ENCODE assay signal across 8 mouse cellular contexts in the genomic region with DNA sequence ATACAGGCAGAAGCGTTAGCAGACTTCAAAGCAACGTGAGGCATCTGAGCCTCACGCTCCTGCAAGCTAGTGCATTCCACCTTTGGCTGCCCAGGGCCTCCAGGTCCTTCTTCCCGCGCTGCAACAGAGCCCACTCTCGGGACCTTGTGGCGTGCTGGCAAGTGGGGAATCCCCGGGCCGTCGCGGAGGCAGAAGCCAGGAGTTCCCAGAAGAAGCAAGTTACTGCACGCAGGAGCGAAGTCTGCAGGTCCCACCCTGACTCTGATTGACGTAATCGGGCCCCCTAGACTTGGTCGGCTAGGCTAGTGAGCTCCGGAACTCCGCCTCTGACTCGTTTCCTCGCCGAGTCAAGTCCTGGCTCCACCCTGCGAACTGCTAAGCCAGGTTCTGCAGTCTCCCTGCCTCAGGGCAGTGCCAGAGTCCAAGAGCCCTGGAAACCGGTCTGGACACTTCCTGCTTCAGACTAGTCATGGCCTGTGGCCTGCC. TPM values are rescaled to one million over a fixed set of nuclear protein-coding genes. Genes with fewer than 3 reads are reported as not detected.
A peak's percentile ranks its signal among the peaks of the same experiment; 100 is the strongest.
DNase-seq lines count a peak whose midpoint lies in the region; ATAC-seq lines count a peak whose summit lies in the region.

No protein-coding gene starts in this region.

- 0% methylated on average over 22 of the region's 23 CpGs for WGBS in embryonic facial prominence, embryonic 14.5 days
- 1% methylated on average over 23 of the region's 23 CpGs for WGBS in heart, embryonic 14.5 days

- H3K4me2 ChIP-seq in embryonic facial prominence, embryonic 14.5 days (ENCODE audit: low read depth, low read length), result peak overlapping the region; percentile 77
- H3K4me2 ChIP-seq in heart, embryonic 14.5 days (ENCODE audit: low read length), result peak overlapping the region; percentile 86

- peaks cover 51% of the 10 kb centered on the region for H3K4me1 ChIP-seq in embryonic facial prominence, embryonic 14.5 days (ENCODE audit: control insufficient read depth, insufficient read depth, low read length)
- H3K4me1 ChIP-seq in heart, embryonic 14.5 days (ENCODE audit: control insufficient read depth in 2 of 2, insufficient read depth in 2 of 2, low read length in 2 of 2), result peaks cover 26 to 53% of the 10 kb centered on the region in 2 experiments

- no peaks in the 10 kb centered on the region for H3K36me3 ChIP-seq in embryonic facial prominence, embryonic 14.5 days (ENCODE audit: control insufficient read depth, insufficient read depth, low read length)
- no peaks in the 10 kb centered on the region for H3K36me3 ChIP-seq in heart, embryonic 14.5 days (ENCODE audit: control insufficient read depth, insufficient read depth, low read length)

- H3K4me3 ChIP-seq in embryonic facial prominence, embryonic 14.5 days (ENCODE audit: low read depth, low read length), result peak overlapping the region; percentile 39
- H3K4me3 ChIP-seq in heart, embryonic 14.5 days (ENCODE audit: control insufficient read depth in 1 of 2, insufficient read depth in 1 of 2, low read depth in 1 of 2, low read length in 2 of 2), result peak overlapping the region; percentile 46 to 54

- H3K9me3 ChIP-seq in embryonic facial prominence, embryonic 14.5 days (ENCODE audit: control insufficient read depth, low read length), result no peaks in the 10 kb centered on the region
- no peaks in the 10 kb centered on the region for H3K9me3 ChIP-seq in heart, embryonic 14.5 days (ENCODE audit: control insufficient read depth, low read length)

- ATAC-seq in embryonic facial prominence, embryonic 14.5 days (ENCODE audit: low read depth), result peak; percentile 62
- peak; percentile 71 for ATAC-seq in heart, embryonic 14.5 days (ENCODE audit: insufficient number of reproducible peaks, insufficient read depth, low FRiP score, low read depth)
- peak; percentile 39 for ATAC-seq in megakaryocyte, adult 5-6 weeks (ENCODE audit: poor library complexity, severe bottlenecking)

- H3K27me3 ChIP-seq in embryonic facial prominence, embryonic 14.5 days (replicated peaks; ENCODE audit: control insufficient read depth, insufficient read depth, low read length), result no peaks in the 10 kb centered on the region
- H3K27me3 ChIP-seq in heart, embryonic 14.5 days (ENCODE audit: control insufficient read depth, insufficient read depth, low read length), result no peaks in the 10 kb centered on the region

- H3K9ac ChIP-seq in embryonic facial prominence, embryonic 14.5 days (ENCODE audit: low read depth, low read length), result peak overlapping the region; percentile 72
- peak overlapping the region; percentile 83 for H3K9ac ChIP-seq in heart, embryonic 14.5 days (ENCODE audit: low read length)

- DNase-seq in ovary, adult 18-20 months (ENCODE audit: low spot score), result peak; percentile 63
- DNase-seq in ovary, postnatal 10 days (ENCODE audit: low spot score), result no peak
- DNase-seq in embryonic facial prominence, embryonic 14.5 days (ENCODE audit: low spot score), result peak; percentile 94
- DNase-seq in kidney, postnatal 10 days, result peak; percentile 91
- peak; percentile 65 to 70 for DNase-seq in spleen, adult 18-20 months
- DNase-seq in frontal cortex, adult 2 months (ENCODE audit: extremely low spot score in 1 of 2, low spot score in 1 of 2), result no peak

- peak overlapping the region; percentile 97 for H3K27ac ChIP-seq in embryonic facial prominence, embryonic 14.5 days (replicated peaks; ENCODE audit: low read depth, low read length)
- peak overlapping the region; percentile 98 to 99 for H3K27ac ChIP-seq in heart, embryonic 14.5 days (replicated peaks in 1 of 2; ENCODE audit: control insufficient read depth in 1 of 2, insufficient read depth in 1 of 2, low read depth in 2 of 2, low read length in 2 of 2)

RNA-seq across cellular contexts. Expression of gene Ier2, which starts 6.0 kb away (rescaled TPM):
- 45.9 and 50.3 TPM in 2 replicates for polyA plus RNA-seq in embryonic facial prominence, embryonic 14.5 days (2014; fragmentation: Nextera tagmentation; extraction: Ambion mirVana)
- 36.4 and 43.8 TPM in 2 replicates for polyA plus RNA-seq in heart, embryonic 14.5 days (2014; fragmentation: Nextera tagmentation; extraction: Ambion mirVana)
- total RNA-seq in megakaryocyte, adult 5-6 weeks (2015), result 86.1 and 87.5 TPM in 2 replicates
- total RNA-seq in megakaryocyte, adult 5-6 weeks (2017), result 62.7 and 65.3 TPM in 2 replicates
- 11.1 and 21.5 TPM in 2 replicates for polyA plus RNA-seq in frontal cortex, adult 2 months (2012; rRNA removed)

RNA-seq across cellular contexts. Expression of gene Trmt1, which starts 29.4 kb away (rescaled TPM):
- 55.8 and 73.2 TPM in 2 replicates for polyA plus RNA-seq in embryonic facial prominence, embryonic 14.5 days (2014; fragmentation: Nextera tagmentation; extraction: Ambion mirVana)
- 46.1 and 50.0 TPM in 2 replicates for polyA plus RNA-seq in heart, embryonic 14.5 days (2014; fragmentation: Nextera tagmentation; extraction: Ambion mirVana)
- total RNA-seq in megakaryocyte, adult 5-6 weeks (2015), result 29.5 and 35.9 TPM in 2 replicates
- total RNA-seq in megakaryocyte, adult 5-6 weeks (2017), result 37.6 and 40.4 TPM in 2 replicates
- 143 and 157 TPM in 2 replicates for polyA plus RNA-seq in frontal cortex, adult 2 months (2012; rRNA removed)

RNA-seq across cellular contexts. Expression of gene Nacc1, which starts 31.0 kb away (rescaled TPM):
- 19.7 and 20.1 TPM in 2 replicates for polyA plus RNA-seq in embryonic facial prominence, embryonic 14.5 days (2014; fragmentation: Nextera tagmentation; extraction: Ambion mirVana)
- 15.1 and 17.4 TPM in 2 replicates for polyA plus RNA-seq in heart, embryonic 14.5 days (2014; fragmentation: Nextera tagmentation; extraction: Ambion mirVana)
- total RNA-seq in megakaryocyte, adult 5-6 weeks (2015), result 42.8 and 43.0 TPM in 2 replicates
- 31.8 and 36.8 TPM in 2 replicates for total RNA-seq in megakaryocyte, adult 5-6 weeks (2017)
- 79.7 and 79.8 TPM in 2 replicates for polyA plus RNA-seq in frontal cortex, adult 2 months (2012; rRNA removed)

RNA-seq across cellular contexts. Expression of gene Lyl1, which starts 44.6 kb away (rescaled TPM):
- 5.8 and 6.8 TPM in 2 replicates for polyA plus RNA-seq in embryonic facial prominence, embryonic 14.5 days (2014; fragmentation: Nextera tagmentation; extraction: Ambion mirVana)
- polyA plus RNA-seq in heart, embryonic 14.5 days (2014; fragmentation: Nextera tagmentation; extraction: Ambion mirVana), result 12.1 and 13.7 TPM in 2 replicates
- 69.0 and 69.9 TPM in 2 replicates for total RNA-seq in megakaryocyte, adult 5-6 weeks (2015)
- 60.3 and 62.0 TPM in 2 replicates for total RNA-seq in megakaryocyte, adult 5-6 weeks (2017)
- polyA plus RNA-seq in frontal cortex, adult 2 months (2012; rRNA removed), result 2.9 and 4.1 TPM in 2 replicates

Comparison
In these comparisons a context has a peak if more than half of its experiments do, and no peak if none do; other contexts are left out.
1. DNase-seq: peak in ovary, adult 18-20 months (single experiment), embryonic facial prominence, embryonic 14.5 days (single experiment), kidney, postnatal 10 days (single experiment) and spleen, adult 18-20 months (2 of 2); none in ovary, postnatal 10 days (single experiment) and frontal cortex, adult 2 months (0 of 2).
2. Peak in every context shown above with its lines, with median percentiles within 50 percentile points of each other: ATAC-seq.